Mouse (Mus musculus): ENCODE data around the gene Glod4. TPM values are rescaled to one million over a fixed set of nuclear protein-coding genes. Genes with fewer than 3 reads are reported as not detected.

Gene Glod4
- total RNA-seq, 4 experiments from 2014 or later = 57.4 to 69.0 (median 60.8) TPM

GRCm38 (mm10) chr11:76206793-76207192, 36.7 kb downstream of the Glod4 start:
- DNase-seq (ENCODE audit: low spot score in 2 of 2) = no peak

DNA sequence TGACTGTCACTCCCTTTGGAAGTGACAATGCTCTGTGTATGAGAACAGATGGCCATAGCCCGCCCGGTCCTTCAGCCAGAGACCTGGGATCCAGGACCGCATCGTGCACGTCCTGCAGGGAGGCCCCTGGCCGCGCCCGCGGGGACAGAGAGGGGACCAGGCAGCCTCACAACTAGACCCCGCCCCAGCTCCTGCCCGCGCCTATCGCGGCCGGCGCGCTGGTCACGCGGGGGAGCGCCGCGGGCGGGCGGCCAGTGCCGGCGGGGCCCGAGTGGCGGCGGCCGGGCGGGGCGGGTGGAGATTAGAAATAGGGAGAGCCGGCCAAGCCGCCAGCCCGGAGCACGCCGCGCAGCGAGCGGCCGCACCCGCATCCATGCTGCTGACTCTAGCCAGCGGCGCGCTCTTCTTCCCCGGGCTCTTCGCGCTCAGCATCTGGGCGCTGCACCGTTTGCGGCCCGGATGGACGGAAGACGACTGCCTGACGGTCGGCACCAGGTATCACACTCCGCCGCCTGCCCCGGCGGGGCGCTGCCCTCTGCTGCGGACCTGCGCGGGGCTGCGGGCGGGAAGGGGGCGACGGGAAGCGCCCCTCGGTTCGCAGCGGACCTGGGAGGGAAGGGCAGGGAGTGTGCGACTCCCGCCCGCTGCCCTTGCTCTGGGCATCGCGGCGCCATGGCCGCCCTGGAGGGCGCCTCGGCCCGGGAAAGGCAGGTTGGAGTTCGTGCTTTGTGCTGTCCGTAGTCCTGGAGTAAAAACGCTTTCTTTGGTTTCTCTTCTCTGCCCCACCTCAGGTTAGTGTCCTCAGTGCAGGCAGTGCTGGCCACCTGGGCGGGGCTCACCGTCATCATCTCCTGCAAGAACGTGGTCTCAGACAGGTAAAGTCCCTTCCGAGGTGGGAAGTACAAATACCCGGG, 41.5 kb downstream of the Glod4 start:
- DNase-seq (ENCODE audit: low spot score in 2 of 2) = peak; percentile 74 to 86

DNA sequence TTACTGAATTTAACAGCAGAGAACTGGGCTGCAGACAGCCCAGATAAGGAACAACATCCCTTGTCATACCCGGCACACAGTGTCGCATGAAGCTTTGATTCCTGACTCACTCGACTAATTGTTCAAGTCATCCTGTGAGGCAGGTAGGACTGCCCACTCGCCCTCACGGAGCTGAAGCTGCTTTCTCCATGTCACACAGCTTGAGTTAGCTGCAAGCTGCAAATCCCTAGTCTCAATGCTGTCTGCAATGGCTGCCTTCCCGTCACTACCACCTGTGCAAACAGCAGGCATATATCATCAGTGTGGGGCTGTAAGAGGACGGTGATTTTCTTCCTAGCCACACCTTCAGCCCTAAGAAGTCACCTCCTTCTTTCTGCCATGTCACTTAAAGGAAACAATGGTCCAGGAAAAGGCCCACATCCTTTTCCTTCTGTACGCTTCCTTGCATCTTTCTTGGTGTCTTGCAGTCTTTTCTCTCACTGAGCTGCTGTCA, 46.5 kb downstream of the Glod4 start:
- DNase-seq (ENCODE audit: low spot score in 2 of 2) = no peak

DNA sequence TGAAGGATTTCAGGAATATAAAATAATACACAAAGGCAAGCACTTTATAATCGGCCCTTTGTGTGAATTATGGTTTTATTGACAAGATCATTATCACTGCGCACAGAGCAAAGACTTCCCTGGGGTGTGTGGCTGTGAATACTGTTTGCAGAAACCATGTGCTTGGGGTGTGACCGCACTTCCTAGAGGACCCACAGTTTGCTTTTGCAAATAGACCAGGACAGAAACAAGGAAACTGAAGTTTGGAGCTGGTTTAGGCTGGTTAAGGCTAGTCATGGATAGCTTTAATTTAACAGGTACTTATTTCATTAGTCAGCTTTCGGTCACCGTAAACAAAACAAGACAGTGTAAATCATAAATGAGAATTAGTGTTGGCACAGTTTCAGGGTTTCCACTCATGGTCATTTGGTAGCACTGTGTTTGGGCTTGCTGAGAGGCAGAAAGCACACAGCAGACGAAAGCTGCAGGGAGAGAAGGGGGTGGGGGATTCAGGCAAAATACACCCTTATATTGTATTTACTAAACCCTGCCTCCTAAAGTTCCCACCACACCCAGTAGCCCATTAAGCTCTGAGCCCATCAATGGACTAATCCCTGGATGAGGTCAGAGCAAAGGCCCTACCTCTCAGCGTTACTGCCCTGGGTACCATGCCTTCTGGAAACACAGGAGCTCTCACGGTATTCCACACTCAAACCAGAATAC, 47.1 kb downstream of the Glod4 start:
- no peak for DNase-seq (ENCODE audit: low spot score in 2 of 2)

DNA sequence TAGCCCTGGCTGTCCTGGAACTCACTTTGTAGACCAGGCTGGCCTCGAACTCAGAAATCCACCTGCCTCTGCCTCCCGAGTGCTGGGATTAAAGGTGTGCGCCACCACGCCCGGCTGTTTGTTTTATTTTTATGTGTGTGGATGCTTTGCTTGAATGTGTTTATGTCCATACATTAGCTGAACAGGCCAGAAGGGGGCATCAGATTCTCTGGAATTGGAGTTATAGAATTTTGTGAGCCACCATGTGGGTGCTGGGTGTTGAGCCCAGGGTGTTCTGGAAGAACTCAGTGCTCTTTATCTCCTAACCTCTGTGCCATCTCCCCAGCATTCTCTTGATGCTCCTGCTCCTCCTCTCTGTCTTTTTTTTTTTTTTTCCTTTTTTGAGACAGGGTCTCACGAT, 56.6 kb downstream of the Glod4 start:
- no peak for DNase-seq (ENCODE audit: low spot score in 2 of 2)

DNA sequence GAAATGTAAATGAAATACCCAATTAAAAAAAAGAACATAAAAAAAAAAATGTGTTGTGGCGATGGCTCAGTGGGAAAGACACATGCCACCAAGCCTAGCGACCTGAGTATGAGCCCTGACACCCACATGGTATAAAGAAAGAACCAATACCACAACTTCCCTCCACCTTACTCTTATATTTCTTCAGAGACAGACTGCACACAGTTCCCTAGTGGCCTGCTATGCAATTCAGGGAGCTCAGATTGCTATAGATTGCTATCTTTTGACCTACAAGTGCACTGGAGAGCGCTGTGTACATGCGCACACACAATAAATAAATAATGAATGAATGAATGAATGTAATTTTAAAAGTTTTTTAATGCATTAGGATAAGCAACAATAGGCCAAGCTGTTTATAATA, 59.8 kb downstream of the Glod4 start:
- no peak for DNase-seq (ENCODE audit: low spot score in 2 of 2)

GRCm38 (mm10) chr11:76180146-76180540, 63.4 kb downstream of the Glod4 start:
- DNase-seq (ENCODE audit: low spot score in 2 of 2) = no peak

GRCm38 (mm10) chr11:76179495-76180145, 63.9 kb downstream of the Glod4 start, which contains the start of the genes Vps53 and Fam57a:
Vps53 (minus strand) TSS chr11:76179647.
Fam57a (plus strand) TSS chr11:76179671.
- peak; percentile 80 to 84 for DNase-seq (ENCODE audit: low spot score in 2 of 2)

GRCm38 (mm10) chr11:76178726-76179494, 64.6 kb downstream of the Glod4 start:
- DNase-seq (ENCODE audit: low spot score in 2 of 2) = peak; percentile 43 to 56

GRCm38 (mm10) chr11:76170207-76170606, 73.3 kb downstream of the Glod4 start:
- no peak for DNase-seq (ENCODE audit: low spot score in 2 of 2)

DNA sequence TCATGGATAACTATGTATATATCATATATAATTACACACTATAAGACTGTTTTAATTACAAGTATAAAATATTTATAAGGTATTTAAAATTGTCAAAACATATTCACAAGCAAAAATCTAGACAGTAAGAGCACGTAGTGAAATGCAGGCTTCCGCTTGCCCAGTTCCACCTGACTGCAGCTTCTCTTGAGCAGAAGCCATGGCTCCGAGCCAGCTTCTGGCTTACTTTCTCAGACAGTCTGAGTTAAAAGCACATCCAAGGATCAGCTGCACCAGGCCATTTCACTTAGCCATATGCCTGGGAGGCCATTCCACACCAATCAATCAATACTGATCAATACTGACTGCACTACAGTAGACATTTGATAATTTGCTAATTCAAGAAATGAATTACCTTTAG, 74.5 kb downstream of the Glod4 start:
- no peak for DNase-seq (ENCODE audit: low spot score in 2 of 2)

DNA sequence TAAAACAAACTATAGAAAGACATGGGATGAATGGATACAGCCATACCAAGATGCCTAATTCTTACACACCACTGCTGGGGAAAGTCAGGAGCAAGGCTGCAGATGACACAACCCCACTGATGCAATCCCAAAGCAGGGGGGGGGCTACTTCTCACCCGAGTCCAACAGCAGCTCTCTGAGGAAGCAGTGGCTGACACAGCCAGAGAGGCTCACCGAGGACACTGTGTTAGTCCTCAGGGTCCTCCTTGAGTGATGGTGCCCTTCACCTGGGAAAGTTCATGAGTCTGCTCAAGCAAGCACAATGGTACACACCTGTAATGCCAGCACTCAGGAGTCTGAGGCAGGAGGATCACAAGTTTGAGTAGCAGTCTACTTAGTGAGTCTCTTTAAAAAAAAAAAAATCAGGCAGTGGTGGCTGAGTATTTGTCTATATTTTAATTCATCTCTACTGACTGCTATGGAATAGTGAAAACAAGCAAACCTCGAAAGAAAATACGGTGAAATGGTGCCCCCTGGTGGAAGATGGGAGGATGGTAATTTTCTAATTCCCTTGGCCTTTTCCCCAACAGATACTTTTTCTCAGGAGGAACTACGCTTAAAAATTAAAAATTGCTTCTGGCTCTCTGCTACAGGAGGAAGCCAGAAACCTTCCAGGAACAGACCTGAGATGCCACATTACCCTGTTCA, 76.3 kb downstream of the Glod4 start:
- peak; percentile 21 to 40 for DNase-seq (ENCODE audit: low spot score in 2 of 2)

- DNase-seq (ENCODE audit: low spot score in 2 of 2) = no peak
Observed at GRCm38 (mm10) chr11:76166657-76167056, 76.9 kb downstream of the Glod4 start.

GRCm38 (mm10) chr11:76160251-76160650, 83.3 kb downstream of the Glod4 start:
- DNase-seq (ENCODE audit: low spot score in 2 of 2) = no peak

GRCm38 (mm10) chr11:76158375-76158774, 85.2 kb downstream of the Glod4 start:
- DNase-seq (ENCODE audit: low spot score in 2 of 2) = no peak

- DNase-seq (ENCODE audit: low spot score in 2 of 2) = no peak
Observed at GRCm38 (mm10) chr11:76154861-76155260, 88.7 kb downstream of the Glod4 start.

DNA sequence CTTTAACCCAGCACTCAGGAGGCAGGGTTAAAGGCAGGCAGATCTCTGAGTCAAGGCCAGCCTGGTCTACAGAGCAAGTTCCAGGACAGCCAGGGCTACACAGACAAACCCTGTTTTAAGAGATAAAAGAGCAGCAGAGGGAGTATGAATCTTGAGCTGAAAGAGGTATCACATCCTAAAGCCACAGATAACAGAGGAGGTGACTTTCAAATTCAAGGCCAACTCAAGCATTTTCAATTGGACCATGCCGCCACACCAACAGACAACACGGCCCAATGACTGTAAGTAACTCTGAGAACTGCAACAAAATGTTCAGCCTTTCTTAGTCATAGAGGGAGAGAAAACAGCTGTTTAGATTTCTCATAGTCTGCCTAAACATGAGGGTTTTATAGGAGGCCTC, 89.3 kb downstream of the Glod4 start:
- DNase-seq (ENCODE audit: low spot score in 2 of 2) = no peak

GRCm38 (mm10) chr11:76153236-76153951, 90.1 kb downstream of the Glod4 start:
- DNase-seq (ENCODE audit: low spot score in 2 of 2) = no peak

DNA sequence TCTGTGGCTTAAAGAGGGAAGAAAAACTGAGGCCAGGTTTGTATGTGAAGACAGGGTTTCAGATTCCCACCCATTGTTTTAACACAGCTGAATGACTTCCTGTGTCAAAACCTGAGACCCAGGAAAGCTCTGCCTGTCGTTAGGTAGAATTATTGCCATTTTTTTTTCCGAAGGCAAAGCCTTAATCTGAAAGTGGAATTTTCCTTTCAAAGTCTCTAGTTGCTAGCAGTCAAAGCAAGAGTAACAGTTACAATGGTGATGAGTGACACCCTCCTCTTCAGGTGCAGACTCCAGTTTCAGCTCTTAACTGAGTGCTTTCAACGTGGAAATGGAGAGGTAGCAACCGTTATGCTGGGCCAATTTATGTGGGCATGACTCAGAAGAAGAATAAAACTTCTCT, 92.5 kb downstream of the Glod4 start:
- DNase-seq (ENCODE audit: low spot score in 2 of 2) = no peak

Data from left cerebral cortex, adult 8-10 months (tissue).